Mouse (Mus musculus) kidney, embryonic 16.5 days (tissue): ENCODE results near the gene Gm14548. TPM values are rescaled to one million over a fixed set of nuclear protein-coding genes. Genes with fewer than 3 reads are reported as not detected.

Experiments used
- polyA plus RNA-seq: library from polyadenylated mRNA; unstranded; fragments of >200 nt; fragmentation: Nextera tagmentation; extraction: Ambion mirVana; gene quantifications from 2 replicates; pipeline ENCODE4 v1.2.1, GENCODE M21; 2015

The Gm14548 gene
- polyA plus RNA-seq, 1 experiment from 2014 or later = 0.14 TPM

Other genes starting within 250 kb of the Gm14548 start
- gene Leng1, start 232.3 kb downstream of the Gm14548 start, polyA plus RNA-seq = 16.7 and 17.4 TPM in 2 replicates
- 25.3 and 29.1 TPM in 2 replicates for gene Tmc4, start 220.6 kb downstream of the Gm14548 start, polyA plus RNA-seq
- gene Tsen34, start 205.3 kb downstream of the Gm14548 start, polyA plus RNA-seq = 286 and 341 TPM in 2 replicates
- 70.5 and 73.9 TPM in 2 replicates for gene Mboat7, start 204.6 kb downstream of the Gm14548 start, polyA plus RNA-seq
- gene Rps9, start 194.1 kb downstream of the Gm14548 start, polyA plus RNA-seq = 1,357 and 1,383 TPM in 2 replicates
- gene Pirb, start 177.7 kb downstream of the Gm14548 start, polyA plus RNA-seq = 0.85 and 0.98 TPM in 2 replicates
- 0.11 TPM in 1 of 2 replicates, not detected in the other for gene Gm15448, start 72.4 kb downstream of the Gm14548 start, polyA plus RNA-seq
- gene Pira2, start 53.1 kb downstream of the Gm14548 start, polyA plus RNA-seq = 0.13 and 0.21 TPM in 2 replicates
- 0.13 and 0.19 TPM in 2 replicates for gene Lilra6, start 17.4 kb upstream of the Gm14548 start, polyA plus RNA-seq
- 0.90 and 1.4 TPM in 2 replicates for gene Lair1, start 165.1 kb upstream of the Gm14548 start, polyA plus RNA-seq
- 2.4 and 2.7 TPM in 2 replicates for gene Ttyh1, start 221.3 kb upstream of the Gm14548 start, polyA plus RNA-seq
- 59.7 and 74.2 TPM in 2 replicates for gene Leng8, start 238.9 kb upstream of the Gm14548 start, polyA plus RNA-seq